Mouse (Mus musculus): ENCODE measurements around the gene Capns1.
"Not testable (repeated sequence)": the region's sequence is repeated elsewhere in the genome, so short reads cannot be mapped to it uniquely, and the experiment has no call there.

The Capns1 gene

GRCm38 (mm10) chr7:30198481-30198971 lies at the start of gene Capns1:
Gene Capns1, minus strand, starts transcription at chr7:30198811.
- DNase-seq (ENCODE audit: low spot score in 2 of 2), result peak; percentile 61 to 64

- not testable (repeated sequence) for DNase-seq (ENCODE audit: low spot score in 2 of 2)
These were observed 38.8 kb upstream of the Capns1 start for GRCm38 (mm10) chr7:30237374-30237773.

GRCm38 (mm10) chr7:30235625-30236024 lies 37.0 kb upstream of the Capns1 start, which contains the start of gene Ovol3:
Gene Ovol3, minus strand, starts transcription at chr7:30235725.
- DNase-seq (ENCODE audit: low spot score in 2 of 2), result no peak

- DNase-seq (ENCODE audit: low spot score in 2 of 2), result no peak
These were observed 36.5 kb upstream of the Capns1 start for GRCm38 (mm10) chr7:30235091-30235490.

- DNase-seq (ENCODE audit: low spot score in 2 of 2), result no peak
These were observed 35.8 kb upstream of the Capns1 start for GRCm38 (mm10) chr7:30234276-30234858.

GRCm38 (mm10) chr7:30233387-30233786 lies 34.8 kb upstream of the Capns1 start:
- DNase-seq (ENCODE audit: low spot score in 2 of 2), result no peak

- peak; percentile 36 to 55 for DNase-seq (ENCODE audit: low spot score in 2 of 2)
These were observed 34.1 kb upstream of the Capns1 start for GRCm38 (mm10) chr7:30232631-30233148.

GRCm38 (mm10) chr7:30231669-30232454 lies 33.3 kb upstream of the Capns1 start, which contains the start of the genes Polr2i and Tbcb:
Gene Polr2i, plus strand, starts transcription at chr7:30231948.
Gene Tbcb, minus strand, starts transcription at chr7:30232272.
- peak; percentile 95 to 96 for DNase-seq (ENCODE audit: low spot score in 2 of 2)

- no peak for DNase-seq (ENCODE audit: low spot score in 2 of 2)
These were observed 32.7 kb upstream of the Capns1 start for GRCm38 (mm10) chr7:30231328-30231668.

GRCm38 (mm10) chr7:30224206-30224605 lies 25.6 kb upstream of the Capns1 start:
- DNase-seq (ENCODE audit: low spot score in 2 of 2), result no peak

GRCm38 (mm10) chr7:30222205-30222604 lies 23.6 kb upstream of the Capns1 start:
- no peak for DNase-seq (ENCODE audit: low spot score in 2 of 2)

- no peak for DNase-seq (ENCODE audit: low spot score in 2 of 2)
These were observed 22.8 kb upstream of the Capns1 start for GRCm38 (mm10) chr7:30221433-30221832.

- no peak for DNase-seq (ENCODE audit: low spot score in 2 of 2)
These were observed 21.4 kb upstream of the Capns1 start for GRCm38 (mm10) chr7:30220008-30220356.

GRCm38 (mm10) chr7:30219293-30220007 lies 20.8 kb upstream of the Capns1 start:
- no peak for DNase-seq (ENCODE audit: low spot score in 2 of 2)

- DNase-seq (ENCODE audit: low spot score in 2 of 2), result no peak
These were observed 18.7 kb upstream of the Capns1 start for GRCm38 (mm10) chr7:30217277-30217676.

GRCm38 (mm10) chr7:30216723-30217151 lies 18.1 kb upstream of the Capns1 start:
- DNase-seq (ENCODE audit: low spot score in 2 of 2), result peak; percentile 65 to 72

- no peak for DNase-seq (ENCODE audit: low spot score in 2 of 2)
These were observed 17.3 kb upstream of the Capns1 start for GRCm38 (mm10) chr7:30215875-30216274.

- DNase-seq (ENCODE audit: low spot score in 2 of 2), result no peak
These were observed 15.3 kb upstream of the Capns1 start for GRCm38 (mm10) chr7:30213881-30214280.

GRCm38 (mm10) chr7:30211025-30211424 lies 12.4 kb upstream of the Capns1 start:
- DNase-seq (ENCODE audit: low spot score in 2 of 2), result no peak

- DNase-seq (ENCODE audit: low spot score in 2 of 2), result not testable (repeated sequence)
These were observed 7.8 kb upstream of the Capns1 start for GRCm38 (mm10) chr7:30206364-30206763.

GRCm38 (mm10) chr7:30205383-30205782 lies 6.8 kb upstream of the Capns1 start:
- DNase-seq (ENCODE audit: low spot score in 2 of 2), result peak; percentile 41 to 62

- no peak for DNase-seq (ENCODE audit: low spot score in 2 of 2)
These were observed 5.8 kb upstream of the Capns1 start for GRCm38 (mm10) chr7:30204380-30204779.

Data from spleen, postnatal 36 days (tissue).